Mouse (Mus musculus) cerebellum, adult (tissue): ENCODE data around the gene Phf11b.
A peak's percentile ranks its signal among the peaks of the same experiment; 100 is the strongest.
"Not testable (repeated sequence)": the region's sequence is repeated elsewhere in the genome, so short reads cannot be mapped to it uniquely, and the experiment has no call there.

Experiments
- ATAC-seq: cut with Nextera tagmentation; 2 replicates; pipeline ENCODE4 v1.9.2; 2017; ENCODE audit warnings: mild to moderate bottlenecking, moderate library complexity, mixed read lengths; ENCODE audit not compliant: insufficient number of reproducible peaks, low FRiP score, low TSS enrichment

The Phf11b gene

DNA sequence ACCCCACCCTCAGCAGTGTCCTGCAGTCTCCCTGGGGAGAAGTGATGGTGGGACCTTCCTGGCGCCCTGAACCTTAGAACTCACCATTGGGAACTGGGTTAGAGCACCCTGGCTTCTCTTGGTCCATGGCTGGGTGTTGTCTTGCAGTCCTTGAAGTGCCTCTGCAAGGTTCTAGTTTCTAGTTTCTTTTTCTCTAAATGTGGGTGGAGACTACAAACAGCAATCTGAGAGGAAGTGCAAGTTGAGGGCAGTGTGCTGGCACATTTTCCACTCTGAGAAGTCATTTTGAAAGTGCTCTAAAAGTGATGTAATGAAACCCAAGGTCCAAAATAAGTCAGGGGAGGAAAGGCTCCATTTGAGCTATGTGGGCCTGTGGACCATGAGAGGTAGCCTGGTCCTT, at the start of gene Phf11b:
Gene Phf11b (minus strand): TSS at position 163 of the 400 bp plus-strand sequence.
- ATAC-seq = not testable (repeated sequence)

DNA sequence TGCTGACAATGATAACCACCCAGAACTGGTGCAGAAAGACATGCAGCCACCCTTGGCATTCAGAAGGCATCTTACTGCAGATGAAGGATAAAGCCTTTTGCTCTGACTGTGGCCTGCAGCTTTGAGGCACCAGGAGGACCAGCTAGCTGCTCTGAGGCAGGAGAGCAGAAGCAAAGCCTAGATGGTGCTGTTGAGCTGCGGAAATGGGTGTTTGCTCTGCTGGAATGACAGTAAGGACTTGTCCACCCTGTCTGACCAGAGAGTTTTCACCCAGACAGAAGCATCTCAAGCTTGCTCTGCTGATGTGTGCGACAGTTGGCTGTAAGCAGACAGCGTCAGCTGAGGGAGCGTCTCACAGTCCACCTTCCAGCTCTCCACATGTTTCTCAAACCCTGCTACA, 49.0 kb upstream of the Phf11b start:
- ATAC-seq = not testable (repeated sequence)

DNA sequence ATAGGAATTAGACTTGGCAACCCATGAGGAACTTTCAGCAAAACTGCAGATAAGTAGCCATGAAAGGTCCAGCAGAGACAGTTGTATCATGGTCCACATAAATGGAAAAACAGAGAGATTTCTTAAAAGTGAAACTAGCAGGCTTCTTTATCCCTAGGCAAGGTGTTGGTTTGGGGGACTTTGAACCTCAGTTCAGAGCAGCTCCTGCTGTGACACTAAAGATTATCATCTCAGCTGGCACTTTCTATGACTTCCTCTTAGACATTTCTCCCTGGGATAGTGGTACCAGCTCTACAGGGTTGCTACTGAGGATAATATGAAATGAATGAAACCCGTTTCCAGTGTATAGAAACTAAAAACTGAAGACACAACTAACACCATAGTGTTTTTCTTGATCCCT, 48.4 kb upstream of the Phf11b start:
- ATAC-seq = no peak

DNA sequence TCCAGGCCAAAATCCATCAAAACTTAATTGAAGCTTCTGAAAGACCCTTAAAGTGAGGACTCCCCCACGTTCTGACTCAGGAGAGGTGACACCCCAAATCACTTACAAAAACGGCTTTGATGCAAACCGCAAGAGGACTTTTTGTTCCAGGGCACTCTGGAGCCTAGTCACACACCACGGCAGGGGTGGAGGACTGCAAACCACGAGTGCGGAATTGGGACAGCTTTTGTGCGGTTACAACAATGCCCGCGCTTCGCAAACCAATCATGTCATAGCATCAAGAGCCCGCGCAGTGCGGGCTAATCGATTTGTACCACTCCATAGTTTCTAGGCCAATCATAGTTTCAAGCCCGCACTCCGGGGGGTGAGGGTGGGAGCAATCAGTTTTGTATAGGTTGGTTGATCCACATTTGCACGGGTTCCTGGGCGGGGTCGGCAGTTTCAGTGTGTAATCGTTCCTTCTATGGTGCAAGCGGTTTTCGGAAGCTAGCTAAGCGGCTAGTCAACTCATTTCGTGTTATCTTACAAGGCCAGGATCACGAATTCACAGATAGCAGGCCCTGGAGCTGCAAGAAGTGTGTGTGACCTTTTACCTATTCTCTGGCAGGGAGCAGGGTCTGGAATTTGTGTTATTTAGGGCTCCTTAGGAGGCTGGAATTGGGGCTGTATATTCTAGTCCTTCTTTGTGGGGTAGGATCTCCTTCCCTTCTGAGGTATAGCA, 29.4 kb upstream of the Phf11b start:
- no peak for ATAC-seq

DNA sequence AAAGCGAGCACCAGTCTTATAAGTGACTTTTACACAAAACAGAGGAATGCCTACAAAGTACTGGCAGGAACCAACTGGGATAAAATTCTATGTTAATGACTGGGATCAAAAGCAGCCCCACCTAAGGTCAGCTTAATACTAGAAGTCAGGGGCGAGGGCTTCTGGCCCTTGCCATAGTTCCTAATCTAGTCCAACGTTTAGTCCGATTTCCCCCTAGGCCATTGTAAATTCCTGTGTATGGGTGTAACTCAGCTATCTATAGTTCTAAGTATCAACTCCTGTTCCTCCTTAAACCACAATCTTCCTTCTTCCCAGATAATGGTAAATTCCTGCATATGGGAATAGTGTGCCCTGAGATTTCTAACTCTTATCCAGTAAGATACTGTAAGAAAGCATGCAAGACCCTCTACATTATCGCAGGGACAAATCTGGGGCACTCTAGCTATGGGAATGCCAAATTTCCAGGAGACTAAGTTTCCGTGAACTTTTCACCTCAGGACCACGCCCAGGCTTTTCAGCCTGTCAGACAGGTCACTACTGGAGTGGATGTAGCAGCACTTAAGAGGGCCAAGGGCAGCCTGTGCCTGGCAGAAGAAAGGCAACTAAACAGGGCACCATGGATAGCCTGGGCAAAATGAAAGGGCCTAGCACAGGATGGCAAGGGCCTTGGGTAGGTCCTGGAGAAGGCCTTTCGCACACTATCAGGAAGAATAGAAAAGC, 25.4 kb upstream of the Phf11b start:
- no peak for ATAC-seq

DNA sequence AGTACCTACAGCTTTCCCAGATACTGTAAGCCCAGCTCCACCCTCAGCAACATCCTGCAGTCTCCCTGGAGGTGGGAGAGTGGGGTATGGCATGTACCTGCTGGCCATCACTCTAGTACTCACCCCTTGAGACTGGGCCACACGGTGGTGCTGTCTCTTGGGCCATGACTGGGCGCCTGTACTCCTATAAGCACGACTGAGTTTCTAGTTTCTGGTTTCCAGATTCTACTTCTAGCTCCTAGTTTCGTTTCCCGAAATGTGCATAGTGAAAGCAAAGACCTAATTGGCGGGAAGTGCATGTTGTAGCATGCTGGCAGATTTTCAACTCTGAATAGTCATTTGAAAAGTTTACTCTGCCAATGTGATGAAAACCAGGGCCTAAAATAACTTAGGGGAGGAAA, 24.1 kb upstream of the Phf11b start, which contains the start of gene Phf11d:
Gene Phf11d (minus strand): TSS at position 227 of the 401 bp plus-strand sequence.
- ATAC-seq = no peak

DNA sequence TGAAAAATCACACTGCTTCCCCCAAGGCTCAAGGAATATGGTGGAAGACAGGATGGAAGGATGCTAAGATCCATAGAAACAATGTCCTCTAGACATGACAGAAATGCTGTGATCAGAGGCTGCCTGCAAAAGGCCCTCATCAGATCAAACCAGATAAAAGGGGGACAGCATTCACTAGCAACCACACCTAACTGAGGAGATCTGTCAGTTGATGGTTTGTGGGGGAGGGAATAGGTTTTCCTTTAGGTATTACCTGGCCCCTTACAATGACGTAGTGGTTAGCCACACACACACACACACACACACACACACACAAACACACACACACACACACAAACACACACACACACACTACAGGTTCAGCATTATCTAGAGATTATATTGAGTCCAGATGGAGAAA, 1.6 kb downstream of the Phf11b start:
- ATAC-seq = no peak

DNA sequence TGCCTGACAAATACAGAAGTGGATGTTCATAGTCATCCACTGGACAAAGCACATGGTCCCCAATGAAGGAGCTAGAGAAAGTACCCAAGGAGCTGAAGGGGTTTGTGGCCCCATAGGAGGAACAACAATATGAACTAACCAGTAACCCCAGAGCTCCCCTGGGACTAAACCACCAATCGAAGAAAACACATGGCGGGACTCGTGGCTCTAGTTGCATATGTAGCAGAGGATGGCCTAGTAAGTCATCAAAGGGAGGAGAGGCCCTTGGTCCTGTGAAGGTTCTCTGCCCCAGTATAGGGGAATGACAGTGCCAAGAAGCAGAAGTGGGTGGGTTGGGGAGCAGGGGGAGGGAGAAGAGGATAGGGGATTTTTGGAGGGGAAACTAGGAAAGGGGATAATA, 5.1 kb downstream of the Phf11b start:
- not testable (repeated sequence) for ATAC-seq

DNA sequence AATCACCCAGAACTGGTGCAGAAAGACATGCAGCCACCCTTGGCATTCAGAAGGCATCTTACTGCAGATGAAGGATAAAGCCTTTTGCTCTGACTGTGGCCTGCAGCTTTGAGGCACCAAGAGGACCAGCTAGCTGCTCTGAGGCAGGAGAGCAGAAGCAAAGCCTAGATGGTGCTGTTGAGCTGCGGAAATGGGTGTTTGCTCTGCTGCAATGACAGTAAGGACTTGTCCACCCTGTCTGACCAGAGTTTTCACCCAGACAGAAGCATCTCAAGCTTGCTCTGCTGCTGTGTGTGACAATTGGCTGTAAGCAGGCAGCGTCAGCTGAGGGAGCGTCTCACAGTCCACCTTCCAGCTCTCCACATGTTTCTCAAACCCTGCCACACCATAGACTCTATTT, 10.7 kb downstream of the Phf11b start:
- ATAC-seq = peak; percentile 45; the same call in 1 of the 2 replicates

DNA sequence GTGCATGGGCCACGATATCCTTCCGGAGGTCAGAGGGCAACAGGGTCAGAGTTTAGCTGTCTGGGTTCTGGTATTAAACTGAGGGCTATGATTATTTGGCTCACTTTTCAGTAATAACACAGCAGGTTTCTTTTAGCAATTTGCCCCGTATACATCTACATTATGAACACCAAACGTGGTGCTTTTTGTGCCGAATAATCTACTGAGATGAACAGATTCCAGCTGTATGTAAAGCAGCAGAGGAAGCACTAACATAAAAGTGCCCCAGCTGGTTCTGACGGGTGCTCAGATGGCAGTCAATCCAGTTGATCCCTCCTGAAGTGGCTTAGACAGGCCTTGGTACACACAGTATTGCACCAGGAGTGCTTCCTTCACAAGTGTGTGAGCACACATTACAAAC, 21.2 kb downstream of the Phf11b start:
- not testable (repeated sequence) for ATAC-seq

DNA sequence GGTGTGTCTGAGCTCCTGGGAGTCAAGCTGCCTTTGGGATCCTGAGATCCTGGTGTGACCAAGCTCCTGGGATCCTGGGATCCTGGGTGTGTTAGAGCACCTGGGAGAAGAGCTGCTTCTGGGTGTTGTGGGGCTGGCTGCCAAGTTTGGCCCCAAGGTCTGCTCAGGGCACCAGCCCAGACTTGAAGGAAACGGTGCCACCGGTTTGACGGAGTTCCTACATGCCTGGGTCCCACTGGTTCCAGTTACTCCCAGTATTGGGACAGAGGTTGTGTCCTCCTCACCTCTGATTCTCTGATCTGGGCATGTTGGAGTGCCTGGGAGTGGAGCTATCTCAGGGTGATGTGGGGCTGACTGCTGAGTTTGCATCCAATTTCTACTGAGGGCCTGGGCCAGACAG, 22.1 kb downstream of the Phf11b start:
- ATAC-seq = not testable (repeated sequence)

DNA sequence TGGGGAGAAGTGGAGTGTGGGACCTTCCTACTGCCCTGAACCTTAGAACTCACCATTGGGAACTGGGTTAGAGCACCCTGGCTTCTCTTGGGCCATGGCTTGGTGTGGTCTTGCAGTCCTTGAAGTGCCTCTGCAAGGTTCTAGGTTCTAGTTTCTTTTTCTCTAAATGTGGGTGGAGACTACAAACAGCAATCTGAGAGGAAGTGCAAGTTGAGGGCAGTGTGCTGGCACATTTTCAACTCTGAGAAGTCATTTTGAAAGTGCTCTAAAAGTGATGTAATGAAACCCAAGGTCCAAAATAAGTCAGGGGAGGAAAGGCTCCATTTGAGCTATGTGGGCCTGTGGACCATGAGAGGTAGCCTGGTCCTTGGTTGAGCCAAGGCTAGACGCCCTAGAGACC, 43.8 kb downstream of the Phf11b start, which contains the start of gene Phf11a:
Gene Phf11a (minus strand): TSS at position 132 of the 400 bp plus-strand sequence.
- ATAC-seq = not testable (repeated sequence)

DNA sequence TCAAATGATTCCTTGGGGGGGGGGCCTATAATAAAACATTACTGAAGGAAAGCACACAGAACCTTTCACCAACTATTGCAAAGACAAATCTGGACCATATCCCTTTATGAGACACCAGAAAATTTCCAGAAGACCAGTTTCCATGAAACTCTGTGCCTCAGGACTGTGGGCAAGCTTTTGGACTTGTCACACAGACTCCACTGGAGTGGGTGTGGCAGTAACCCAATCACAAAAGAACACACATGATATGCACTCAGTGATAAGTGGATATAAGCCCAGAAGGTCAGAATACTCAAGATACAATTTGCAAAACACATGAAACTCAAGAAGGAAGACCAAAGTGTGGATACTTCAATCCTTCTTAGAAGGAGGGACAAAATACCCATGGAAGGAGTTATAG, 49.4 kb downstream of the Phf11b start:
- ATAC-seq = not testable (repeated sequence)

DNA sequence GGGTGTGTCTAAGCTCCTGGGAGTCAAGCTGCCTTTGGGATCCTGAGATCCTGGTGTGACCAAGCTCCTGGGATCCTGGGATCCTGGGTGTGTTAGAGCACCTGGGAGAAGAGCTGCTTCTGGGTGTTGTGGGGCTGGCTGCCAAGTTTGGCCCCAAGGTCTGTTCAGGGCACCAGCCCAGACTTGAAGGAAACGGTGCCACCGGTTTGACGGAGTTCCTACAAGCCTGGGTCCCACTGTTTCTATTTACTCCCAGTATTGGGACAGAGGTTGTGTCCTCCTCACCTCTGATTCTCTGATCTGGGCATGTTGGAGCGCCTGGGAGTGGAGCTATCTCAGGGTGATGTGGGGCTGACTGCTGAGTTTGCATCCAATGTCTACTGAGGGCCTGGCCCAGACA, 66.2 kb downstream of the Phf11b start:
- ATAC-seq = not testable (repeated sequence)
